Mouse (Mus musculus): ENCODE data around the gene Exo5. TPM values are rescaled to one million over a fixed set of nuclear protein-coding genes. Genes with fewer than 3 reads are reported as not detected.

The Exo5 gene
- polyA plus RNA-seq, 1 experiment, result 4.5 TPM

GRCm38 (mm10) chr4:120878728-120879127 is 46.1 kb downstream of the Exo5 start:
- H3K27me3 ChIP-seq (ENCODE audit: control insufficient read depth, insufficient read depth, low read length), result no peaks in the 10 kb centered on the region
- 77% methylated on average over 3 of the region's 3 CpGs for WGBS
- TF ChIP-seq CTCF (IDR thresholded peaks at IDR 0.05; ENCODE audit: extremely low read depth, insufficient read depth, insufficient read length, insufficient replicate concordance) (no peak), POLR2A (IDR thresholded peaks at IDR 0.05; ENCODE audit: low read depth, low read length) (no peak)
- H3K27ac ChIP-seq (ENCODE audit: insufficient read depth, low read length), result no peak overlapping the region
- no peak for DNase-seq (ENCODE audit: low read depth in 1 of 2, low spot score in 2 of 2)
- no peaks in the 10 kb centered on the region for H3K36me3 ChIP-seq (ENCODE audit: control insufficient read depth, insufficient read depth, low read length)
- no peaks in the 10 kb centered on the region for H3K4me1 ChIP-seq (ENCODE audit: control insufficient read depth, insufficient read depth, insufficient read length)
- no peak overlapping the region for H3K4me3 ChIP-seq (ENCODE audit: extremely low read depth, insufficient read depth, insufficient read length)

GRCm38 (mm10) chr4:120875961-120876360 is 48.9 kb downstream of the Exo5 start:
- Histone ChIP-seq H3K36me3 (ENCODE audit: control insufficient read depth, insufficient read depth, low read length) (no peaks in the 10 kb centered on the region), H3K4me1 (ENCODE audit: control insufficient read depth, insufficient read depth, insufficient read length) (no peaks in the 10 kb centered on the region), H3K27ac (ENCODE audit: insufficient read depth, low read length) (no peak overlapping the region), H3K4me3 (ENCODE audit: extremely low read depth, insufficient read depth, insufficient read length) (no peak overlapping the region), H3K27me3 (ENCODE audit: control insufficient read depth, insufficient read depth, low read length) (no peaks in the 10 kb centered on the region)
- 77% methylated on average over 3 of the region's 3 CpGs for WGBS
- no peak for DNase-seq (ENCODE audit: low read depth in 1 of 2, low spot score in 2 of 2)
- TF ChIP-seq POLR2A (IDR thresholded peaks at IDR 0.05; ENCODE audit: low read depth, low read length) (no peak), CTCF (IDR thresholded peaks at IDR 0.05; ENCODE audit: extremely low read depth, insufficient read depth, insufficient read length, insufficient replicate concordance) (no peak)

Other genes with a start within 250 kb of the Exo5 start
- gene Kcnq4, start 176.4 kb downstream of the Exo5 start, polyA plus RNA-seq (2012; rRNA removed), result 0.65 and 0.98 TPM in 2 replicates
- gene Nfyc, start 93.4 kb downstream of the Exo5 start, polyA plus RNA-seq (2012; rRNA removed), result 105 and 161 TPM in 2 replicates
- gene Rims3, start 70.2 kb downstream of the Exo5 start, polyA plus RNA-seq (2012; rRNA removed), result 6.2 and 8.7 TPM in 2 replicates
- gene Zfp69, start 26.7 kb upstream of the Exo5 start, polyA plus RNA-seq (2012; rRNA removed), result 2.3 and 3.3 TPM in 2 replicates
- gene Smap2, start 92.2 kb upstream of the Exo5 start, polyA plus RNA-seq (2012; rRNA removed), result 63.7 and 71.5 TPM in 2 replicates
- 0.02 and 0.06 TPM in 2 replicates for gene Col9a2, start 114.4 kb upstream of the Exo5 start, polyA plus RNA-seq (2012; rRNA removed)
- gene Zmpste24, start 173.2 kb upstream of the Exo5 start, polyA plus RNA-seq (2012; rRNA removed), result 8.1 and 9.8 TPM in 2 replicates
- gene Tmco2, start 184.2 kb upstream of the Exo5 start, polyA plus RNA-seq (2012; rRNA removed), result not detected in 2 replicates